Mouse (Mus musculus): ENCODE measurements around the gene Olfr159. TPM values are rescaled to one million over a fixed set of nuclear protein-coding genes. Genes with fewer than 3 reads are reported as not detected.
A peak's percentile ranks its signal among the peaks of the same experiment; 100 is the strongest.

The Olfr159 gene
- polyA plus RNA-seq, 1 experiment from 2014 or later = not detected

GRCm38 (mm10) chr4:43726228-43726993 is 44.4 kb downstream of the Olfr159 start:
- 83% methylated on average over 12 of the region's 12 CpGs for WGBS
- Histone ChIP-seq H3K4me1 (replicated peaks; ENCODE audit: control insufficient read depth, insufficient read depth, low read length) (peaks cover 2% of the 10 kb centered on the region; the same call in 1 of the 2 replicates), H3K9ac (replicated peaks; ENCODE audit: low read depth, low read length) (no peak overlapping the region), H3K4me2 (ENCODE audit: low read length) (no peak overlapping the region), H3K9me3 (ENCODE audit: control insufficient read depth, low read length) (no peaks in the 10 kb centered on the region), H3K27me3 (replicated peaks; ENCODE audit: control insufficient read depth, insufficient read depth, low read length) (no peaks in the 10 kb centered on the region), H3K27ac (ENCODE audit: low read length) (no peak overlapping the region), H3K36me3 (ENCODE audit: control insufficient read depth, insufficient read depth) (no peaks in the 10 kb centered on the region), H3K4me3 (replicated peaks; ENCODE audit: low read length) (no peak overlapping the region)
- no peak for ATAC-seq

- H3K4me2 ChIP-seq (ENCODE audit: low read length) = no peak overlapping the region
- H3K4me1 ChIP-seq (replicated peaks; ENCODE audit: control insufficient read depth, insufficient read depth, low read length) = peaks cover 10% of the 10 kb centered on the region
- no peaks in the 10 kb centered on the region for H3K36me3 ChIP-seq (ENCODE audit: control insufficient read depth, insufficient read depth)
- ATAC-seq = no peak
- no peak overlapping the region for H3K27ac ChIP-seq (ENCODE audit: low read length)
- H3K9ac ChIP-seq (replicated peaks; ENCODE audit: low read depth, low read length) = no peak overlapping the region
- WGBS = 52% methylated on average over 1 of the region's 1 CpGs
- no peak overlapping the region for H3K4me3 ChIP-seq (replicated peaks; ENCODE audit: low read length)
- no peaks in the 10 kb centered on the region for H3K27me3 ChIP-seq (replicated peaks; ENCODE audit: control insufficient read depth, insufficient read depth, low read length)
- no peaks in the 10 kb centered on the region for H3K9me3 ChIP-seq (ENCODE audit: control insufficient read depth, low read length)
Measured at GRCm38 (mm10) chr4:43724764-43725163, 46.0 kb downstream of the Olfr159 start.

DNA sequence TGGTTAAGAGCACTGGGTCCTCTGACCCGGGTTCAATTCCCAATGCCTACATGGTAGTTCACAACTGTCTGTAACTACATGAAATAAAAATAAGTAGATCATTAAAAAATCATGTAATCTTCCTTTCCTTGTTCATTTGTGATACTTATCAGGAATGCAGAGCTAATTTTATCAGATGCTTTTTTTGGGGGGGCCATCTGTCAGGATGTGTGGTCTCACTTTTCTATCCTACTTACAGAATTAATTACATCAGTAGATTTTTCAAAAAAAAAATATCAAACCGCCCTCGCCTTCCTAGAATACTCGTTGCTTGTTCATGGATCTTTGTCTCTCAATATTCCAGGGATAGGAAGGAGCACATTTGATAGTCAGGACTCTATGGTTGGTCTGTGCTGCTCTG is 48.6 kb downstream of the Olfr159 start:
- Histone ChIP-seq H3K4me2 (ENCODE audit: low read length) (no peak overlapping the region), H3K9ac (replicated peaks; ENCODE audit: low read depth, low read length) (no peak overlapping the region), H3K36me3 (ENCODE audit: control insufficient read depth, insufficient read depth) (no peaks in the 10 kb centered on the region), H3K9me3 (ENCODE audit: control insufficient read depth, low read length) (no peaks in the 10 kb centered on the region), H3K4me3 (replicated peaks; ENCODE audit: low read length) (no peak overlapping the region), H3K27ac (ENCODE audit: low read length) (peak overlapping the region; percentile 41), H3K27me3 (replicated peaks; ENCODE audit: control insufficient read depth, insufficient read depth, low read length) (no peaks in the 10 kb centered on the region), H3K4me1 (replicated peaks; ENCODE audit: control insufficient read depth, insufficient read depth, low read length) (peaks cover 10% of the 10 kb centered on the region)
- no peak for ATAC-seq
- 68% methylated on average over 4 of the region's 4 CpGs for WGBS

- H3K36me3 ChIP-seq (ENCODE audit: control insufficient read depth, insufficient read depth) = no peaks in the 10 kb centered on the region
- peak overlapping the region; percentile 71 for H3K27ac ChIP-seq (ENCODE audit: low read length)
- WGBS = 42% methylated on average over 15 of the region's 16 CpGs
- H3K9me3 ChIP-seq (ENCODE audit: control insufficient read depth, low read length) = no peaks in the 10 kb centered on the region
- peaks cover 10% of the 10 kb centered on the region for H3K4me1 ChIP-seq (replicated peaks; ENCODE audit: control insufficient read depth, insufficient read depth, low read length)
- peak; percentile 55 for ATAC-seq
- H3K27me3 ChIP-seq (replicated peaks; ENCODE audit: control insufficient read depth, insufficient read depth, low read length) = no peaks in the 10 kb centered on the region
- no peak overlapping the region for H3K4me3 ChIP-seq (replicated peaks; ENCODE audit: low read length)
- no peak overlapping the region for H3K9ac ChIP-seq (replicated peaks; ENCODE audit: low read depth, low read length)
- H3K4me2 ChIP-seq (ENCODE audit: low read length) = no peak overlapping the region
Measured at GRCm38 (mm10) chr4:43720491-43721228, 50.1 kb downstream of the Olfr159 start.

Other genes with a start within 250 kb of the Olfr159 start
- 10.5 and 13.2 TPM in 2 replicates for gene Tpm2, start 247.2 kb downstream of the Olfr159 start, polyA plus RNA-seq (2015; fragmentation: Nextera tagmentation; extraction: Ambion mirVana)
- 83.5 and 91.1 TPM in 2 replicates for gene Creb3, start 208.7 kb downstream of the Olfr159 start, polyA plus RNA-seq (2015; fragmentation: Nextera tagmentation; extraction: Ambion mirVana)
- 49.5 and 54.6 TPM in 2 replicates for gene Tln1, start 208.3 kb downstream of the Olfr159 start, polyA plus RNA-seq (2015; fragmentation: Nextera tagmentation; extraction: Ambion mirVana)
- 27.0 and 30.5 TPM in 2 replicates for gene Rgp1, start 192.3 kb downstream of the Olfr159 start, polyA plus RNA-seq (2015; fragmentation: Nextera tagmentation; extraction: Ambion mirVana)
- gene Gba2, start 192.1 kb downstream of the Olfr159 start, polyA plus RNA-seq (2015; fragmentation: Nextera tagmentation; extraction: Ambion mirVana) = 62.3 and 64.6 TPM in 2 replicates
- gene Msmp, start 186.5 kb downstream of the Olfr159 start, polyA plus RNA-seq (2015; fragmentation: Nextera tagmentation; extraction: Ambion mirVana) = 1.5 and 1.7 TPM in 2 replicates
- gene Npr2, start 139.1 kb downstream of the Olfr159 start, polyA plus RNA-seq (2015; fragmentation: Nextera tagmentation; extraction: Ambion mirVana) = 13.3 and 15.0 TPM in 2 replicates
- gene Spag8, start 117.4 kb downstream of the Olfr159 start, polyA plus RNA-seq (2015; fragmentation: Nextera tagmentation; extraction: Ambion mirVana) = 5.2 and 5.8 TPM in 2 replicates
- 61.1 and 66.3 TPM in 2 replicates for gene Hint2, start 114.5 kb downstream of the Olfr159 start, polyA plus RNA-seq (2015; fragmentation: Nextera tagmentation; extraction: Ambion mirVana)
- 14.6 and 15.5 TPM in 2 replicates for gene Tmem8b, start 102.0 kb downstream of the Olfr159 start, polyA plus RNA-seq (2015; fragmentation: Nextera tagmentation; extraction: Ambion mirVana)
- gene Fam221b, start 101.9 kb downstream of the Olfr159 start, polyA plus RNA-seq (2015; fragmentation: Nextera tagmentation; extraction: Ambion mirVana) = 1.3 and 1.5 TPM in 2 replicates
- not detected in 2 replicates for gene Olfr70, start 70.2 kb downstream of the Olfr159 start, polyA plus RNA-seq (2015; fragmentation: Nextera tagmentation; extraction: Ambion mirVana)
- gene Olfr71, start 60.8 kb downstream of the Olfr159 start, polyA plus RNA-seq (2015; fragmentation: Nextera tagmentation; extraction: Ambion mirVana) = 0.09 TPM in 1 of 2 replicates, not detected in the other
- gene Hrct1, start 43.8 kb downstream of the Olfr159 start, polyA plus RNA-seq (2015; fragmentation: Nextera tagmentation; extraction: Ambion mirVana) = 0.34 and 0.47 TPM in 2 replicates
- 0.10 and 0.16 TPM in 2 replicates for gene Spaar, start 41.0 kb downstream of the Olfr159 start, polyA plus RNA-seq (2015; fragmentation: Nextera tagmentation; extraction: Ambion mirVana)
- not detected in 2 replicates for gene Olfr156, start 52.9 kb upstream of the Olfr159 start, polyA plus RNA-seq (2015; fragmentation: Nextera tagmentation; extraction: Ambion mirVana)
- gene Olfr157, start 69.2 kb upstream of the Olfr159 start, polyA plus RNA-seq (2015; fragmentation: Nextera tagmentation; extraction: Ambion mirVana) = not detected in 2 replicates
- not detected in 2 replicates for gene Olfr155, start 80.6 kb upstream of the Olfr159 start, polyA plus RNA-seq (2015; fragmentation: Nextera tagmentation; extraction: Ambion mirVana)
- gene Reck, start 104.5 kb upstream of the Olfr159 start, polyA plus RNA-seq (2015; fragmentation: Nextera tagmentation; extraction: Ambion mirVana) = 4.8 and 5.1 TPM in 2 replicates
- gene Glipr2, start 186.4 kb upstream of the Olfr159 start, polyA plus RNA-seq (2015; fragmentation: Nextera tagmentation; extraction: Ambion mirVana) = 27.2 and 28.8 TPM in 2 replicates
- gene Ccin, start 212.5 kb upstream of the Olfr159 start, polyA plus RNA-seq (2015; fragmentation: Nextera tagmentation; extraction: Ambion mirVana) = not detected in 2 replicates
- 296 and 297 TPM in 2 replicates for gene Clta, start 233.4 kb upstream of the Olfr159 start, polyA plus RNA-seq (2015; fragmentation: Nextera tagmentation; extraction: Ambion mirVana)

Data from forebrain, embryonic 16.5 days (tissue).